Mouse (Mus musculus): Measurements from ENCODE around the gene Pced1b. TPM values are rescaled to one million over a fixed set of nuclear protein-coding genes. Genes with fewer than 3 reads are reported as not detected.

Gene Pced1b
- polyA plus RNA-seq, 1 experiment: 18.5 TPM

GRCm38 (mm10) chr15:97397793-97398192 is 150.9 kb downstream of the Pced1b start:
- DNase-seq (ENCODE audit: low spot score): no peak

GRCm38 (mm10) chr15:97400866-97401265 is 154.0 kb downstream of the Pced1b start:
- no peak for DNase-seq (ENCODE audit: low spot score)

- no peak for DNase-seq (ENCODE audit: low spot score)
Measured at GRCm38 (mm10) chr15:97404483-97404882, 157.6 kb downstream of the Pced1b start.

GRCm38 (mm10) chr15:97404998-97405397 is 158.1 kb downstream of the Pced1b start:
- no peak for DNase-seq (ENCODE audit: low spot score)

GRCm38 (mm10) chr15:97406105-97406504 is 159.2 kb downstream of the Pced1b start:
- DNase-seq (ENCODE audit: low spot score): no peak

GRCm38 (mm10) chr15:97407496-97408454 is 160.9 kb downstream of the Pced1b start:
- no peak for DNase-seq (ENCODE audit: low spot score)

- DNase-seq (ENCODE audit: low spot score): no peak
Measured at GRCm38 (mm10) chr15:97411136-97411535, 164.2 kb downstream of the Pced1b start.

GRCm38 (mm10) chr15:97411671-97412070 is 164.8 kb downstream of the Pced1b start:
- no peak for DNase-seq (ENCODE audit: low spot score)

GRCm38 (mm10) chr15:97412308-97412707 is 165.4 kb downstream of the Pced1b start:
- no peak for DNase-seq (ENCODE audit: low spot score)

- no peak for DNase-seq (ENCODE audit: low spot score)
Measured at GRCm38 (mm10) chr15:97412861-97413260, 166.0 kb downstream of the Pced1b start.

- DNase-seq (ENCODE audit: low spot score): no peak
Measured at GRCm38 (mm10) chr15:97414718-97415413, 168.0 kb downstream of the Pced1b start.

GRCm38 (mm10) chr15:97415426-97415946 is 168.6 kb downstream of the Pced1b start:
- DNase-seq (ENCODE audit: low spot score): no peak

- no peak for DNase-seq (ENCODE audit: low spot score)
Measured at GRCm38 (mm10) chr15:97420292-97420691, 173.4 kb downstream of the Pced1b start.

GRCm38 (mm10) chr15:97421533-97421932 is 174.6 kb downstream of the Pced1b start:
- no peak for DNase-seq (ENCODE audit: low spot score)

- DNase-seq (ENCODE audit: low spot score): no peak
Measured at GRCm38 (mm10) chr15:97422212-97422944, 175.5 kb downstream of the Pced1b start.

GRCm38 (mm10) chr15:97424375-97424774 is 177.5 kb downstream of the Pced1b start:
- DNase-seq (ENCODE audit: low spot score): no peak

- no peak for DNase-seq (ENCODE audit: low spot score)
Measured at GRCm38 (mm10) chr15:97424961-97425360, 178.1 kb downstream of the Pced1b start.

- DNase-seq (ENCODE audit: low spot score): no peak
Measured at GRCm38 (mm10) chr15:97429201-97429900, 182.4 kb downstream of the Pced1b start.

GRCm38 (mm10) chr15:97431533-97431932 is 184.6 kb downstream of the Pced1b start:
- DNase-seq (ENCODE audit: low spot score): no peak

- no peak for DNase-seq (ENCODE audit: low spot score)
Measured at GRCm38 (mm10) chr15:97432221-97432620, 185.3 kb downstream of the Pced1b start.

Measured in urinary bladder, adult 2 months (tissue).